Mouse (Mus musculus) megakaryocyte, embryonic 14.5 days (primary cell): ENCODE results near the gene Dmrt3.

ENCODE experiments used
- FLI1 ChIP-seq: IDR thresholded peaks from 2 replicates; pipeline ENCODE4 v1.6.1; 2012; ENCODE audit warnings: low read length, inconsistent platforms, mixed read lengths
- GATA1 ChIP-seq: IDR thresholded peaks from 3 replicates; pipeline ENCODE4 v1.6.1; 2012; ENCODE audit warnings: mixed read lengths, low read length, inconsistent platforms, borderline replicate concordance

DNA sequence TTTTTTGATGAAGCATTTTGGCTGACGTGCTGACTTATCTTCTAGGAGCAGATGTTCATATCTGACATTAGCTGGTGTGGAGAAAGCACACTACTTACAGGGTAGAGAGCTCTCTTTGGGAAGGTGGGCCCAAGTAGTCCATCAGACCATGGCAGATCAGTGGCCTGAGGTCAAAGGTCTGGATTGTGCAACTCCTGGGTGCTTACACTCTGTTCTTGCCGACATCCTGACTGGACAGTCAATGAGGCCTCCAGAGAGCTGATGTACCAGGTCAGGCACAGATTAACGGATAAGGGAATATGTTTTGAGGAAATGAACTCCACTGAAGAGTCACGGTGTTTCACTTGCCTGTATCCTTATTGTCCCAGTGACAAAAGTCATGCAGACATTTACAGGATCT, 38.6 kb downstream of the Dmrt3 start:
- TF ChIP-seq GATA1 (no peak), FLI1 (no peak)
